Mouse (Mus musculus): Measurements from ENCODE around the gene Gatad2a. TPM values are rescaled to one million over a fixed set of nuclear protein-coding genes. Genes with fewer than 3 reads are reported as not detected.
A peak's percentile ranks its signal among the peaks of the same experiment; 100 is the strongest.
"Not testable (repeated sequence)": the region's sequence is repeated elsewhere in the genome, so short reads cannot be mapped to it uniquely, and the experiment has no call there.

Gene Gatad2a
- total RNA-seq, 2 experiments from 2014 or later: 27.3 to 27.6 TPM

DNA sequence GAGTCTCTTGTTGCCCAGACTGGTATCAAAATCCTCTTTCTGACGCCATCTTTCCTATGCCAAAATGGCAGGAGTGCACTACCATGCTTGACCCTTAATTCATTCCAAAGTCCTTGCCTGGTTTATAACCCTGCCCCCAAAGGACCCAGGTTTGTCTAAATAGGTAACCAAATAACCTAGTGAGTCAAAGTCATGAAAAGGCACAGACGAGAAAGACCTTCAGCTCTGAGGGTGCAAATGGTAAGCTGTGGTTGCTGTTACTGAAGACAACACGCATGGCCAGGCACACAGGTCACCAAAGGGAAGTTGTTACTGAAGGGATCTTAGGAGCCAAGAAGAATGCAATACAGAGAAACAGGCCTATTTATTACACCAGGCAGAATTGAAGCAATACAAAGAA, 2.5 kb upstream of the Gatad2a start:
- intact Hi-C loops (cut with DNase I): loop anchor here (5.0 kb wide), 1 partner anchor 81 kb away; no protein-coding TSS in a partner anchor

DNA sequence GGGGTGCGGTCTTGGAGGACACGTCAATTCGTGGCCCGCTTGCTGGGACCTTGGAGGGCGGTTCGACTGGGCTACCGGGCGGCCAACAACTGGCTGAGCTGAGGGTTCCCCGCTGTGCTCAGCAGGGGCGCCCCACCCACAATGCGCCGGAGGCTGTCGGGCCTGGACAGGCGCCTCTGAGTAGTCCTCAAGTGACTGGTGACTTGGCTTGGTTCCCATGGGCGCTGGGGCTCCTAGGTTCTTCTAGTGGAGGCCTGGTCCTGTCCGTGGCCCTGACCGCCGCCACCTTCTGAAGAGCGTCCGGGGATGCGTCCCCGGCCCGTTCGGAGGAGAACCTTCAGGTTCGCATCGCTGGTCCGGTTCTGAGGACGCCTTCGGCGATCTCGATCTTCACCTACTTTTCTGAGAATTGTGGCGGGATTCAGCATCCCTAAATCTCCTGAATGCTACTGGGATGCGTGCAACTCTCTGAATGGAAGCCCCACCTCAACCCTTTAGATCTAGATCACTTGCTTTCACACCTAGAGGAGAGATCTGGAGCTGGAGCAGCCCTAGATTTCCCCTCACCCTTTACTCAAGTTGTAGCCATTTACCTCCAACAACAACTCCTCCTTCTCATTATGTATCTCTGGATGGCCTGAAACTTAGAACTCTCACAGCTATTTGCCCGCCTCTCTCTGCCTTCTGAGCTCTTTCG, 553 bp upstream of the Gatad2a start:
- no peak for DNase-seq (ENCODE audit: low spot score in 2 of 2)
- intact Hi-C loops (cut with DNase I): loop anchor here (5.0 kb wide), 1 partner anchor 79 kb away; no protein-coding TSS in a partner anchor

More for the DNA sequence above, 2.5 kb upstream of the Gatad2a start:
- DNase-seq (ENCODE audit: low spot score in 2 of 2): no peak

DNA sequence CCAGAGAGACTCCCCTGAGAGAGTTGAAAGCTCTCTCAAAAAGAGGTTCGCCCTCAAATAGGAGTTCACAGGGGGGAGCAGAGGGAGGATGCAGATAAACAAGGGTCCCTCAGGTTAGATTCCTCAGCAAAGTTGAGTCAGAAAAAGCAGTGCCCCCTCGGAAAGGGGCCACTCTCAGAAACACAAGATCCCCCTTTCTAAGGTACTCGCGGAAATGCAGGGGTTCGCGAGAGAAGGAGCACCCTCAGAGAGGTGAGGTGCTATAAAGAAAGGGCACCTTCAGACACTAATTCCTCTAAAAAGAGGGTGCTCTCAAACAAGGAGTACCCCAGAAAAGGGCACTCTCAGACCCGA, 785 bp downstream of the Gatad2a start:
- intact Hi-C loops (cut with DNase I): loop anchor here (5.0 kb wide), 1 partner anchor 78 kb away; no protein-coding TSS in a partner anchor
- no peak for DNase-seq (ENCODE audit: low spot score in 2 of 2)

DNA sequence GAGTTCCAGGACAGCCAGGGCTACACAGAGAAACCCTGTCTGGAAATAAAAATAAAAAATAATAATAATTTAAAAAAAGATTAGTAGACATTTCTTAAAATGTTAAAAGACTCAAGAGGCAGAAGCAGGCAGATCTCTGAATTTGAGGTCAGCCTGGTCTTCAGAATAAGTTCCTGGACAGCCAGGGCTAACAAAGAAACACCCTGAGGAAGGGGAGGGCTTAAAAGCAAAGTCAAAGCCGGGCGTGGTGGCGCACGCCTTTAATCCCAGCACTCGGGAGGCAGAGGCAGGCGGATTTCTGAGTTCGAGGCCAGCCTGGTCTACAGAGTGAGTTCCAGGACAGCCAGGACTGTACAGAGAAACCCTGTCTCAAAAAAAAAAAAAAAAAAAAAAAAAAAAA, 7.2 kb downstream of the Gatad2a start:
- DNase-seq (ENCODE audit: low spot score in 2 of 2); intact Hi-C loops (cut with DNase I): not testable (repeated sequence)

DNA sequence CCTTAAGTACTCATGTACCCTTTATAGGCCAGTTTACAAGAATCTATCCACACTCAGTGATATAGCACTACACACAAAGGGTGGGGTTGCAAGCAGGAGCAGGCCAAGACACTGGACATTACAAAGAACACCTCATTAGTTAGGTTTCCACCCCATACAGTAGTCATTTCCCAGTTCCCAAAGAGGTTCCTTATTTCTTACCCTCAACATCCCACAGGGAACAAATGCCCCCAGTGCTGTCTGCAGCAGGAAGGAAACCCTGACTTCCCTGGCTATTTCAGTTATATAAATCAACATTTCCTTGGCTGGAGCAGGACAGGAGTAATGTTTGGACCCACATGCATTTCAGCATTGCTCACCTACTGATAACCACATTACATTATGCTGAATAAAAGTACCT, 8.4 kb downstream of the Gatad2a start:
- DNase-seq (ENCODE audit: low spot score in 2 of 2): no peak
- intact Hi-C loops (cut with DNase I): no loop called here

DNA sequence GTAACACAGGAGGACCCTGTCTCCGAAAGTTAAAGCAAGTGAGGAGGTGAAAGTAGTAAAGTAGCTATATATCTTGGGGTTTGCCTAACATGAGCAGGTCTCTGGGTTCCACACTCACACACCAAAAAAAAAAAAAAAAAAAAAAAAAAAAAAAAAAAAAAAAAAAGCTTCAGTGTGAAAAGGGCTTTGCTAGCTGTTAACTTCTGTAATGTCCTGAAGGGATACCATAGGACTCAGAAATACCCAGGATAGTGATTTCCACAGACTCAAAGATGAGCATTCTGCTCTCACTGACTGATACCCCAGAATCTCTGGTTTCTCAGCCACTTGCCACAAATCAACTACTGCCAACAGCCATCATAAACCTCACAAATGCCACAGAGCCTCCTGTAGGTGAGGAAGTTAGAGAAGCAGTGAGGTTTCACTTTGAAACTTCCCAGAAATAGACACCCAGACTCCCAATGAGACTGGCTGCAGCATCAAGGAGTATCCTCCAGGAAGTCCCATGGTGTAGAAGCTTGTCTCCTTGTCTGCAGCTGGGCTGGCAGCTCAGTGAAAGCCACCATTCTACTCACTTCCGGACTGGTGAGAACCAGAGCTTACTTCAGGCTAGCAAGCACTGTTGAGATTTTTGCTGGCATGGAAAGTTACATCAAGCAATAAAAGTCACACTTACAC, 11.2 kb downstream of the Gatad2a start:
- no peak for DNase-seq (ENCODE audit: low spot score in 2 of 2)
- intact Hi-C loops (cut with DNase I): no loop called here

DNA sequence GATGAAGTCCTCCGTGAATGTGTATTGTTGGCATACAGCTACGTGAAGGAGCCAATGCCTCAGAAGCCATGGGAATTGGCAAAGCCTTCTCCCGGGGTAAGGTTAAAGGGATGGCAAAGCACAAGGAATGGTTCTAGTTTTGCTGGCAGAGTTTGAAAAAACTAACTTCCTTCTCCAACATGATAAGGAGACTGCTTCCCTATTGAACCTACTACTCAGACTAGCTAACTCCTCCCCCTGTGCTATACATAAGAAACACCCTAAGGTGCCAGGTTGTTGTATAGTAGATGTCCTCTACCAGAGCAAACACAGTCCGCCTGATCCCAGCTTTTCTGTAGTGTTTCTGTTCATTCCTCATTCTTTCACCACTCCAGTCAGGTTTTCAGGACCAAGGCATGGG, 17.7 kb downstream of the Gatad2a start:
- no peak for DNase-seq (ENCODE audit: low spot score in 2 of 2)
- intact Hi-C loops (cut with DNase I): no loop called here

DNA sequence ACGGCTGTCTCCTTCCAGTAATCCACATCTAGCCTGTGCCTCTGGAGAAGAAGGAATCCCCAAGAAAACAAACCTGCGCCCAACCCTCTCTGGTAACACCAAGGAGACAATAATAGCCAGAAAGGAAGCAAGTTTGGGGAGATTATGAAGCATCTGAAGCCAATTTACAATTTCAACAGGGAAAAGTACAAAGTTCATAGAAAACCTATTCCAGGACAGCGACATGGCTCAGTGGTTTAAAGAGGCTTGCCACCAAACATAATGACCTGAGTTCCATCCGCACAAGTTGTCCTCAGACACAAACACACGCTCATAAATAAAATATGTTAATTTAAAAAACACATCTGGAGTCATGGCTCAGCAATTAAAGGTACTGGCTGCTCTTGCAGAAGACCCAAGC, 21.4 kb downstream of the Gatad2a start:
- DNase-seq (ENCODE audit: low spot score in 2 of 2): no peak
- intact Hi-C loops (cut with DNase I): no loop called here

DNA sequence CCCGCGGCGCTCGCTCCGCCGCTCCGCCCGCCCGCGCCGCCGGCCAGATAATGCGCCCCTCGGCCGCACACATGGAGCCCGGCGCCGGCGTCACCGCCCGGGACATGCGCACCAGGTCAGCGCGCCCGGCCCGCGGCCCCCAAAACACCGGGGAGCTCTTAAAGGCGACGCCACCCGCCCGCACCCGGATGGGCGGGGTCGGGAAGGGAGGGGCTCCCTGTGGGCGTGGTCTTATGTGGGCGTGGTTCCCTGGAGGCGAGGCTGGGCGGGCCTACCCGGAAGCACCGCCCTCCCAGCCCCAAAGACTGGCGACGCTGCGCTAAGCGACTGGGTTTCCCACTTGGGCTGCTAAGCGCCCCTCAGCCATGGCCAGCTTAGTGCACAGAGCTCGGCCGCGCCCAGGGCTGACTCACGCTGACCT, 22.0 kb downstream of the Gatad2a start:
- intact Hi-C loops (cut with DNase I): no loop called here
- DNase-seq (ENCODE audit: low spot score in 2 of 2): peak; percentile 89 to 91

DNA sequence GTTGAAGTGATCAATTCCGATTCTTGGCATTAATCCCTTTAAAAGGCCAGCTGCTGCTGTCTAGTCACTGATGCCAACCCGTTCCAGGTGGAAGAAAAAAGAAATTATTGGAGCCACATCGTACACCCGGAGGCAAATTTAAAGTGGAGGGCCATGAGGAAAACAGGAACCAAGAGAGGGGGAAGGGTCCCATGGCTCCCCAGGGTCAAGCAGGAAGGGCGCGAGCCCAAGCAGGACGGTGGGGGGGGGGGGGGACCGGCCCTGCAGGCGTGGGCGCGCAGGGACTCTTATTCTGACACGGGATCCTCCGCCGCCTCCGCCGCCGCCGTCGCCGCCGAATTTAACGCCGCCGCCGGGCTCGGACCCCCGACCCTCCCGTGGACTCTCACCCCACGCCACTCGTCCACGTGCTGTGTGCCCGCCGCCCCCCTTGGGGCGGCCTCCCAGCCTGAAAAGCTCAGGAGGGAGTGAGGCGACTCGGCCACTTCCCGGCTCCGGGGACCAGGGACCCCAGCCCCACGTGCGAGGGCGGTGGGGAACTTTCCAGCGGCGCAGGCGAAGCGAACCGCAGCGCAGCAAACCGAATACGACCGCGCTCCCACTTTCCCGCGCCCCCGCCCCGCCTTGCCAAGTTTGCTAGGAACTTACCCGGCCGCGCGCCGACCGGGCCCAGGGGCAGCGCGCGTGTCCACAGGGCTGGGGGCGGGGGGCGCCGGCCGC, 22.6 kb downstream of the Gatad2a start:
- peak in 1 of 2 experiments; percentile 26 for DNase-seq (ENCODE audit: low spot score in 2 of 2)
- intact Hi-C loops (cut with DNase I): no loop called here

DNA sequence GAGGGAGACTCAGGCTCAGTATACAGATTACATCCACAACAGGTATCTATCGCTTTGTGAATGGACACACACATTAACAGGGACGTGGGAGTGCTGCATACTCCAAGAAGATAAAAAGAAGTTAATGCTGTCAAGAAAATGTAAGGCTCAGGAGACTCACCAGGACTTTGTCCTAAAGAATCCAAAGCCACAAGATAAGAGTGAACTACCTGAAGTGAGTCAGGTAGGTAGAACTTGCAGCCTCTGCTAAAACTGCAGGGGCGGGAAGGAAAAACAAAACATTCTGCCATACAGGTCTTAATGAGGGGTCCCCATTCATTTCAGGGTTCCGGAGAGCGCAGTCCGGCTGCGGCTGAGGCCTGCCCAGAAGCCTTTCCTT, 23.1 kb downstream of the Gatad2a start:
- intact Hi-C loops (cut with DNase I): no loop called here
- DNase-seq (ENCODE audit: low spot score in 2 of 2): no peak

DNA sequence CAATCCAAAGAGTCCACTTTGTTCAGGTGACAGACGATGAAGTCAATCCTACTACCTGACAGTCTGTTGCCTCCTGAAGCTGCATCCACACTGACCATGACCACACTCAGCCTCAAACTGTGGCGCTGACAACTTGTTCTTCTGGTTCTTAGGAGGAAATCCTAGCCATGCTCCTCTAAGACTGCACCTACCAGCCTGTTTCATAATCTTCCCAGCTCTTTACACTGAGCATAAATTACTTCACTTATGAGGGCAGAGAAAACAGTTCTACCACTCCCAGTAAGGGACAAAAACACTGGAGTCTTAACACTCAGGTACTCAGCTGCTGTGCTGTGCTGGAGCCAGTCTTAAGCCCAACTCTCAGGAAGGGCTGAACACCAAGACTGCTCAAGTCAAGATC, 25.3 kb downstream of the Gatad2a start:
- intact Hi-C loops (cut with DNase I): no loop called here
- DNase-seq (ENCODE audit: low spot score in 2 of 2): no peak

DNA sequence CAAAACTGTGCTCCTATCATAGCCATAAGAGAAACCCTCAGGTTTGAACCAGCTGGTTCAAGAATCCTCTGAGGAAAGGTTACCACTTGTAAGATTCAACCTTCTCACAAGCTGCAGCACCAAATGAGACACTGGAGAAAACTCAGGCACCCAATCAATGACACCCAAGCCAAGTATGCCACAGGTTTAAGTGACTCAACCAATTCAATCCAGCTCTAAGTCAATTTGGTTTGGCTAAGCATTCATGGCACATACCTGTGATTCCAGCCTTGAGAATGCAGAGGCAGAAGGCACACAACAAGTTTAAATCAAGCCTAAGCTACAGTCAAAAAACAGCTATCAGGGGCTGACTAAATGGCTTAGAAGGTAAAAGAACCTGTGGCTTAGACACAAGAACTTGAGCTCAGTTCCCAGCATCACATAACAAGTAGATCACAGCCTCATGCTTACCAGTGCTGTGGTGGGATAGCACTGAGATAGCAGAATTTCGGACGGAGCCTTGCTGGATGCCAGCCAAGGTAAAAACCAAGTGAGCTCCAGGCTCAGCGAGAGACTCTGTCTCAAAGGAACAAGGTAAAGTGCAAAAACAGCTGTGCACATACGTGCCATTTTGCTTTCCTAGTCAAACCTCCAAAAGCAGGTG, 28.8 kb downstream of the Gatad2a start:
- intact Hi-C loops (cut with DNase I): no loop called here
- no peak for DNase-seq (ENCODE audit: low spot score in 2 of 2)

DNA sequence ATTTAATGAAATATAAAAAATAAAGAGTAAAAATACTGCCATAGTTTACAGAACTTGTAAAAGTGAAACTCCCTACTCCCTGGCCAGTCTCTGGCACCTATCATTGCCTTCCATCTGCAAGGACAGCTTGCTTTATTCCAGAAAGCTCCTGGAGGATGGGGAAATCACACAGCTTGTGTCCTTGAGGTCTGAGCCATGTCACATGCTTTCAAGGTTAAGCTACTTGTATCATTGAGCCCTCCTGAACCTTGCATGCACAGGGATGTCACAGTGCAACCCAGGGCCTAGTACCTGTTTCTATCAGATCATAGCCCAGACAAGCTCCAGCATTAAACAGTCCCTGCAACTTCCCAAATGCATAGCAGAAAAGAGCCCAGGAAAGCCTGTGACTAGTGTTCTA, 36.9 kb downstream of the Gatad2a start:
- DNase-seq (ENCODE audit: low spot score in 2 of 2): no peak
- intact Hi-C loops (cut with DNase I): no loop called here

DNA sequence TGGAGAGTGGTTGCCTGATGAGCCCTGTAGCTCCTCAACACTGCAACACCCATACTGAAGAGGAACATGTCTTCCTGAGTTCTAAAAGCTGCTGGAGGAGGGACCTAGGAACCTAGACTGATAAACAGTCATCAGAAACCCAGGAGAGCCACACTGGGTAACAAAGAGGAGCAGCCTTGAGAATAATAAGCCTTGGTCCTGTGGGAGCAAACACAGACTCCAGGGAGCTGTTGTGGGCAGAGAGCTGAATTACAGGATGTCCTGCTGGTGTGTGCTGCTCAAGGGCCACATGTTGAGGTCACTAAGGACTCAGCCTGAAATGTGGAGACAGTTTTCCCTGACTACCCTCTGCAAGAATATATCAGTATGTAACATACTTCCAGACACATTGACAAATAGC, 38.3 kb downstream of the Gatad2a start:
- intact Hi-C loops (cut with DNase I): no loop called here
- DNase-seq (ENCODE audit: low spot score in 2 of 2): no peak

DNA sequence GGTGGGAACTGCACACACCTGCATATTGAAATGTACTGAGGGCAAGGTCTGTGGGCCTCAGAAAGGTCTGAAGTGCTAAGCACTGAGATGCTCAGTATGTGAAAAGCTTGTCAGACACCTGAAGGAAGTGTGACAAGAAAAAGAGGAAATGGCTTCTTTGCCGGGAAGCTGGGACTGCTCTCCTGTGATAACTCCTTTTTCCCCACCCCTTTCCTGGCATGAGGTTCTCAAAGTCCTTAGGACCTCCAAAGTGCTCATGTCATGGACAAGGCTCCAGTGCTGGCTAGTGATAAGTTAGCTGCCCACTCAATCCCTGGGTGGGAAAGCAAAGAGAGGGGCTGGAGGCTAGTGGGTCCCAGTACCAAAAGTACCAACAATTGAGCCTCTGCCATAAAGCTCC, 38.8 kb downstream of the Gatad2a start:
- no peak for DNase-seq (ENCODE audit: low spot score in 2 of 2)
- intact Hi-C loops (cut with DNase I): no loop called here

DNA sequence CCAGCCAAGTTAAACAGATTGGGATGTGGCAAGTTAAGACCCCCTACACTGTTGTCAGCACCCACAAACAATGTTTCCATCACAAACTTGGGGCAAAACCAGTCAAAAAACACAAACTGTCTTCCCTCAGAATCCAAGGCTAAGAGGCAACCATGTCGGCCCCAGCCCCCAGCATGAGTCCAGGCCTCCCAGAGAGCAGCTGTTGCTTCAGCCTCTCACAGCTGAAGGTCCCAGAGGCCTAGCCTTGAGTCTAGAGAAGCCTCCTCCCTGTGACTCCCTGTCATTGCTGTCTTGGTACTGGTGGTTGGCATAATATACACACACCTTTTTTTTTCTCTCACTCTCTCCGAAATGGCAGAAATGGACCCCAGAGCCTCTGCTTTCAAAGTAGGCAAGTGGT, 39.5 kb downstream of the Gatad2a start:
- DNase-seq (ENCODE audit: low spot score in 2 of 2): no peak
- intact Hi-C loops (cut with DNase I): no loop called here

DNA sequence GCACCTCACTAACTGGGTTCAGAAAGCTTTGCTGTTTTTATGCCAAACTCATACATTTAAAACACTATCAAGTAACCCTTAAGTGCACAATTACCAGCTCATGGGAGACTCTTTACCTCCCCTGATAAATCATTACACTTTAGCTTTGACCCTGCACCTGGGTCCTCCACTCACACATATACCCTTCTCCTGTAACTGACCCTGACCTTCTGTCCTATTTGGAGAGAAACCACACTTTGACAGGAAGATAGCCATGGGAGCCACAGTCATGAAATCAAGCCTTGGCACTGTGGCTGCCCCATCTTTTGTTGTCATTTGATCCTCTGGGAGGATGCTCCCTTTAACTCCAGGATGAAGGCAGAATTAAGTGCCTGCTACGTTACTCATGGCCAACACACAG, 41.5 kb downstream of the Gatad2a start:
- intact Hi-C loops (cut with DNase I): no loop called here

DNA sequence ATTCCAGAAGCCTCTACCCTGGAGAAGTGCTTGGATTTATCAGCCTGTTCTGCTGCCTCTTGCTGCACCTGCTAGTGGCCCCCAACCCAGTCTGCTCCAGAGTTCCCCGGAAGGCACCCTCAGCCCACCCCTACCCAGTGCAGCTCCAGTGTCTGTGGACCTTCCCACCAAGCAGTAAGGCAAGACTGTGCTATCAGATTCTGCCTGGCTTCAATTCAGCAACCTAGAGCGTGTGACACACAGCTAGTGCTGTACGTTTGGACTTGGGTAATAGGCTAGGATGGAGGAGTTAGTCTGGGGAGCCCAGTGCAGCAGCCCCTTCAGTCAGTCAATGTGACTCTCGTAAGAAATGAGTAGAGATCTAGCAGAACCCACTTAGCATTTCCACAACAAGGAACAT, 42.0 kb downstream of the Gatad2a start:
- DNase-seq (ENCODE audit: low spot score in 2 of 2): no peak
- intact Hi-C loops (cut with DNase I): no loop called here

More for the DNA sequence above, 41.5 kb downstream of the Gatad2a start:
- DNase-seq (ENCODE audit: low spot score in 2 of 2): no peak

DNA sequence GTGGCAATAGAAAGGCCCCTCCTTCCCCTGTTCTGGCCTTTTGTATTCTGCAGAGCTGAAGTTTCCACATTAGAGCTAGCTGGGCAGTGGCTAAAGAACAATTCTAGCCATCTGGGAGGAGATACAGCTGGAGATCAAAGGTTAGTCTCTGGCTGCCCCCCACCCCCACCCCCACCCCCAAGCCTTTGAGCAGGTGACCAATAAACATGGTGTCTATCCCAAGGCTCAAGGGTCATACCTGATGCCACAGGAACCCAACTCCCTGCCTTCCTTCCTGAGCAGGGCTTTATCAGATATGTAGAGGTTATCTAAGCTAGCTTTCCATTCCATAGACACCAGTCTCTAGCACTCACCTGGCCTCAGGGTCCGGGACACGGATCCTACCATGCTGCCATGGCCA, 45.9 kb downstream of the Gatad2a start:
- intact Hi-C loops (cut with DNase I): no loop called here
- DNase-seq (ENCODE audit: low spot score in 2 of 2): no peak
